Mouse (Mus musculus) lung, postnatal 10 days (tissue): Measurements from ENCODE around the gene Otud7b.
"Not testable (repeated sequence)": the region's sequence is repeated elsewhere in the genome, so short reads cannot be mapped to it uniquely, and the experiment has no call there.

Experiments
- DNase-seq: peaks from one replicate; pipeline ENCODE4 v3.0.0; 2021

Otud7b gene

GRCm38 (mm10) chr3:96181510-96182381 lies 77.4 kb downstream of the Otud7b start:
- no peak for DNase-seq

- DNase-seq = no peak
Measured at GRCm38 (mm10) chr3:96182382-96182776, 78.1 kb downstream of the Otud7b start.

- DNase-seq = peak; percentile 57
Measured at GRCm38 (mm10) chr3:96192977-96193376, 88.7 kb downstream of the Otud7b start.

- no peak for DNase-seq
Measured at GRCm38 (mm10) chr3:96194966-96195365, 90.6 kb downstream of the Otud7b start.

GRCm38 (mm10) chr3:96195616-96196313 lies 91.4 kb downstream of the Otud7b start:
- no peak for DNase-seq

GRCm38 (mm10) chr3:96196437-96197128 lies 92.3 kb downstream of the Otud7b start:
- DNase-seq = no peak

GRCm38 (mm10) chr3:96197129-96197749 lies 92.9 kb downstream of the Otud7b start:
- DNase-seq = peak; percentile 91

- no peak for DNase-seq
Measured at GRCm38 (mm10) chr3:96198181-96198580, 93.9 kb downstream of the Otud7b start.

GRCm38 (mm10) chr3:96198601-96199251 lies 94.4 kb downstream of the Otud7b start:
- not testable (repeated sequence) for DNase-seq

GRCm38 (mm10) chr3:96199731-96200130 lies 95.4 kb downstream of the Otud7b start:
- DNase-seq = no peak

GRCm38 (mm10) chr3:96207819-96208218 lies 103.5 kb downstream of the Otud7b start:
- DNase-seq = no peak

GRCm38 (mm10) chr3:96209242-96209641 lies 104.9 kb downstream of the Otud7b start:
- DNase-seq = peak; percentile 36
